Mouse (Mus musculus) T-cell, adult 2 months (primary cell): ENCODE results near the gene Stxbp5.

ENCODE experiments used
- DNase-seq: peaks from one replicate; pipeline ENCODE4 v3.0.0; 2022; ENCODE audit warnings: low spot score

Stxbp5 gene

DNA sequence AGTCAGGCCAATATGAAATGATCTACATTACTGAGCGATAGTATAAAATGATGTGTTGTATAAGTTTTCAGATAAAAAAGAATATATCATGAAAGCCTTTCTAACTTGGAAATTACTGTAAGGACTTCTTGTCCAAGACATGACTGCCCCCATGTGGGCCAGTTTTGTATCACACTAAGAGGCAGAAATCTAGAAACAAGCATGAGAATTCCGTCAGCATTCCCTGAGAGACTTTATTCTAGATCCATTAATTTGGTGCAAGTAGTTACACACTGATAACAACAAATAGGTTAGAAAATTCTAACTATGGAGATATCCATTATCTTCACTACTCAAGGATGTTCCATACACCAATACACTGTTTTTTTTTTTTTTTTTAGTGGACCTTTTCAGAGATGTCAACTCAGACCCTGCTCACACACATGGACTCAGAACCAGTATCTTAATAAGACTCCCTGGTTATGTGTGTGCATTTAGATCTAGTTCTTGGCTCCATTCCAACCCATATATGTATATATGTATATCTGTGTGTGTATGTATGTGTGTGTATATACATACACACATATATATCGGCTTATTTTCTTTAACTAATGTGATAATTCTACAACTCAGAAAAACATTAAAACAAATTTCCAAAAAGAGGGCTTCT, 145.9 kb downstream of the Stxbp5 start:
- no peak for DNase-seq

DNA sequence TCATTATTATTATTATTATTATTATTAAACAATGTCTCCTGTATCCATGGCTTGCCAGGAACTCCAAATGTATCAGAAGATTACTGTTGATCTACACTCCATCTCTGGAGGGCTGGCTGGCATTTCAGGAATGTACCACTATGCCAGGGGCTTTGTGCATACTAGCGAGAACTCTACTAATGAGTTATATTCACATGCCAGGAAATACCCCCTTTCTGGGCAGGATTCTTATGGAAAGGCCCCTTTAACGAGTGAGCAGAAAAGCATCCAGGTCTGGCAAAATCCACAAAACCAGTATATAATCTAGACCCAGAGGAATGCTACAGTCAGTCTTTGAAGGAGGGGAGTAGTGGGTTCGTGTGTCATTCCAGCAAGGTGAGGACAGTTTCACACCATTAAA, 167.0 kb downstream of the Stxbp5 start:
- no peak for DNase-seq

DNA sequence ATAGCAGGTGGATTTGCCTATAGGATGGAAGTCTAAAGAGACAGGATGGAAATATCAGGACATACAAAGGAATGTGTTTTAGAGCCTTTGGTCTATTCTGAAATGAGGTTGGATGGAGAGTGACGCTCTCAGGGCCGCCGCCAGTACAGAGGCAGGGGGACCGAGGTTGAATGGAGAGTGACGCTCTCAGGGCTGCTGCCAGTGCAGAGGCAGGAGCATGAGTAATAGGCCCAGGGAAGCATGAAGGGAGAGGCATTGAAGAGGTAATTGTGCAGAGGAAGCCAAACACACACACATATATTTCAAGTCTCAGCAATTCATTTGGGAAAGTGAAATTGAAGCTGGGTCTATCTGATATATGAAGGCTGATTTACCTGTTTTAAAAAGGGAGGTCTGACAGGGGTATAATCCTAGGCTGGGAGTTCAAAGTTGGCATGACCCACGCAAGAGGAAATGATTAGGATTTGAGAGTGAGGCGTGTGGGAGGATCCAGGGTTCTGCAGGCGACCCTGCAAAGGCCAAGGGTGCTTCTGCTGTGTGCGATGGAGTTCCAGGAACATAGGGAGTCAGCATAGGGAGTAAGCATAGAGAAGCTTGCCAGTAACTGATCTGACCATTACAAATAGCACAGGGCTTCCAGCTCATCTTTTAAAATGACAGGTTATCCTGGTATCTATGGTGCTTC, 168.7 kb downstream of the Stxbp5 start:
- DNase-seq = no peak

DNA sequence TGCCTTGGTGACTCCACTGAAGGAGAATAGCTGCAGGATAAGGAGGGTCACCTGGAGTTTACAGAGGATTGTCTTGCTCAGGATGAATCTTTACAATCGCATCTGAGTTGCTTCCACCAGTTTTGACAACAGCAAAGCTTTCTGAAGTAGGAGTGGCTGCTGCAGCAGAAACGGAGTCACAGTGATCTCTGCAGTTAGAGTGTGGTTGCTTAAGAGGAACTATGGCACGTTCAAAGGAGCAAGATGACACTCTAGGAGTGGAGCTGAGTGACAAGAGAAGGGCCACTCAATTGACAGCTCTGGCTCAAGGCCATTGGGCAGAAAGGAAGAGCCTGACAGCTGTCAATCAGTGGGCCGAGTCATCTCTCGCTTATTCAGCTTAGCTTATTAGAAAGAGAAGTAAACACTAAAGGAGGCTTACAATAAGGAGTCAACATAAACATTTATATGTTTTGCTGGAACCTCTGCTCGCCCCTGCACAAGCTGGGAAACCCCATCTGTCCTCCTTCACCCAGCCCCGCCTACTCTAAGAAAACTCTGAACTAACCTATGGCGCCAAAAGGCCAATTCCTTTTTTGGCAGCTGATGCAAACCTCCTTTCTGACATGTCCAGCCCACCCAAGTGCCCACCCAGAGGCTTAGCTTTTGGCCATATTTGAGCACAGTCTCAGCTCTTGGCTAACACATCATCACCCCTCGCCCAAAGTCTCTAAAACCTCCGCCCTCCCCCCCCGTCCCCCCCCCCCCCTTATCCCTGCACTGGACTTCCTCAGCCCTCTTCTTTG, 178.2 kb downstream of the Stxbp5 start:
- DNase-seq = no peak

DNA sequence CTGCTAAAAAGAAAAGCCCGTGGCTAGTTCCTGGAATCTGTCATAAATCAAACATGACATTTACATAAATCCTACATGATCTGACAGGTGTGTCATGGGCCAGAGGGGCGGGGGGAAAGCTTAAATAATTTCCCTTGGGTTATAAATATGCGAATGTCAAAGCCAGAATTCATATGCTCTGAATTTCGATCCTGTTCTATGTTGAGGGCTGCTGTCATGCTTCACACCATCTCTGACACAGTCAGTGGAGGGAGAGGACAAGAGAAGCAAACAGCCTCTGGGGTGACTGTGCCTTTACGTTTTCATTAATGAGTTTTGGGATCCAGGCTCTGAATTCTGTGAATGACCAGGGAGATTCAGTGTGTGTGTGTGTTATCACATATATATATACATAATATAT, 180.9 kb downstream of the Stxbp5 start:
- DNase-seq = no peak

DNA sequence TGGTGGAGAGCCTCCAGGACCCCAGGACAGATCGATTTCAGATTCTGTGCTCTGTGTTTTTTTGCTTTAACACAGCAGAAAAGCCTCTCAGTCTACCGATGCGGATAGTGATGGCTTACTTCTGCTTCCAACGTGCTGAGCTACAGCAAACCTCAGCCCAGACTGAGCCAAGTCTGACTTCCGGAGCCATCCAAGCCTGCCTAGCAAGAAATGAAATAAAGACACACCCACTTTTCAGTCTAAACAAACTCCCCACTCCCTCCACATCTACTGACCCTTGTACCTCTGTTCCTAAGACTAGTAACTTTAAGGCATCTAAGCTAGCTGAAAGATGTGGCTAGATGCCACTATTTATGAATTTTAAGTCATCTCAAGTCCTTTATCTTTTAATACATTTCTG, 182.8 kb downstream of the Stxbp5 start:
- DNase-seq = no peak
